Mouse (Mus musculus): Measurements from ENCODE around the gene Fstl3. TPM values are rescaled to one million over a fixed set of nuclear protein-coding genes. Genes with fewer than 3 reads are reported as not detected.
A peak's percentile ranks its signal among the peaks of the same experiment; 100 is the strongest.

Gene Fstl3
- total RNA-seq (2017) = 1.0 and 2.6 TPM in 2 replicates

GRCm38 (mm10) chr10:79777103-79777531 lies at the start of gene Fstl3:
Fstl3 (plus strand) TSS chr10:79777272.
- no peak for ATAC-seq (ENCODE audit: extremely low read depth, insufficient number of reproducible peaks, low FRiP score, poor library complexity, severe bottlenecking)

DNA sequence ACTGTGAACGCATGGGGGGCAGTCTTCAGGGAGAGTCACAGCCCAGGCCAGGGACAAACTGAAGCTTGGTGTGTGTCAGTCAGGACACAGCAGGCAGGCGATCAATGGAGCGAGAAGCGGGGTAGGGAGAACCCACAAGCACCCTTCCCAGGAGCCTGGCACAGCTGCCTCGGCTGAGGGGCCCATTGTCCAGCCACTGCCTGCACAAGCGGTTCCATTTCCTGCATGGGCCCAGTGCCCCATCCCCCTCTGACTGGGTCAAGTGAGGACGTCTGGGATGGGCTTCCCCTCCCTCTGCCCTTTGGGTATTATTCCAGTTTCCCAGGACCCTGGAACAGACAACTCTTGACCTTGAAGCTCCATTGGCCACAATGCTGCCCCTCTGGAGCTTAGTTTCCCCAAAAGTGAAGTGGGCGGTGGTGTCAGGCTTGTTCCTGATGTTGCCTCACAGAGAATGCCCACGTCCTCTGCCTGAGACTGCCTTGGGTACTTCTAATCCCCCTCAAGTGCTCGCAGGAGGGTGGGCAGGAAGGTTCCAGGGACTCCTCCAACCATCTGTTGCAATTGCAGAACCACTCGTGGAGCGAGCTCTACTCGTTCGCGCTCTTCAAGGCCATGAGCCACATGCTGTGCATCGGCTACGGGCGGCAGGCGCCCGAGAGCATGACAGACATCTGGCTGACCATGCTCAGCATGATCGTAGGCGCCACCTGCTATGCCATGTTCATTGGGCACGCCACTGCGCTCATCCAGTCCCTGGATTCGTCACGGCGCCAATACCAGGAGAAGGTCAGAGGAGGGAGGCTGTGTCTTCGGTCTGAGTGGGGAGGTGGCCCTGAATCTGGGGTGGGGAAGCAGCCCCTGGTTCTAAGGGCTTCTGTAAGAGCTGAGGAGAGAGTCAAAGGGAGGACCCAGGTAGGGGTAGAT lies 48.5 kb upstream of the Fstl3 start:
- ATAC-seq (ENCODE audit: extremely low read depth, insufficient number of reproducible peaks, low FRiP score, poor library complexity, severe bottlenecking) = no peak

GRCm38 (mm10) chr10:79729357-79729965 lies 47.6 kb upstream of the Fstl3 start:
- ATAC-seq (ENCODE audit: extremely low read depth, insufficient number of reproducible peaks, low FRiP score, poor library complexity, severe bottlenecking) = no peak

GRCm38 (mm10) chr10:79732500-79732899 lies 44.6 kb upstream of the Fstl3 start:
- no peak for ATAC-seq (ENCODE audit: extremely low read depth, insufficient number of reproducible peaks, low FRiP score, poor library complexity, severe bottlenecking)

GRCm38 (mm10) chr10:79733847-79734246 lies 43.2 kb upstream of the Fstl3 start:
- ATAC-seq (ENCODE audit: extremely low read depth, insufficient number of reproducible peaks, low FRiP score, poor library complexity, severe bottlenecking) = no peak

- no peak for ATAC-seq (ENCODE audit: extremely low read depth, insufficient number of reproducible peaks, low FRiP score, poor library complexity, severe bottlenecking)
Measured at GRCm38 (mm10) chr10:79735361-79735760, 41.7 kb upstream of the Fstl3 start.

DNA sequence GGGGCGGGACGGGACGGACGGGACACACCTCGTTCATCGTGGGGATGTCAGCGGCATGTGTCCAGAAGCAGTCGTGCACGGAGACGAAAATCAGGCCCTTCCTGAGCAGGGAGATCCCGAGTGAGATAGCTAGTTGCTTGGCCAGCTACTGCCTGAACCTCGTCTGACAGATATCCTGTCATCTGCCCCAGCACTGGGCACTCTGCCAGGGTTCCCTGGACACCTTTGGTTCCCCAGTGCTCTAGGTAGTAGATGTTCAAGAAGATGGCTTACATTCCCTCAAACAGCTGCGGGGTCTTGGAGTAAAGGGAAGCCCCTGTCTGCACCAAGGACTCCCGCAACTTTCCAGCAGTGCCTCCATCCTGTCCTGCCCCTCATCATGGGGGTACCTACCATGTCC lies 40.4 kb upstream of the Fstl3 start:
- no peak for ATAC-seq (ENCODE audit: extremely low read depth, insufficient number of reproducible peaks, low FRiP score, poor library complexity, severe bottlenecking)

GRCm38 (mm10) chr10:79738259-79738658 lies 38.8 kb upstream of the Fstl3 start:
- no peak for ATAC-seq (ENCODE audit: extremely low read depth, insufficient number of reproducible peaks, low FRiP score, poor library complexity, severe bottlenecking)

DNA sequence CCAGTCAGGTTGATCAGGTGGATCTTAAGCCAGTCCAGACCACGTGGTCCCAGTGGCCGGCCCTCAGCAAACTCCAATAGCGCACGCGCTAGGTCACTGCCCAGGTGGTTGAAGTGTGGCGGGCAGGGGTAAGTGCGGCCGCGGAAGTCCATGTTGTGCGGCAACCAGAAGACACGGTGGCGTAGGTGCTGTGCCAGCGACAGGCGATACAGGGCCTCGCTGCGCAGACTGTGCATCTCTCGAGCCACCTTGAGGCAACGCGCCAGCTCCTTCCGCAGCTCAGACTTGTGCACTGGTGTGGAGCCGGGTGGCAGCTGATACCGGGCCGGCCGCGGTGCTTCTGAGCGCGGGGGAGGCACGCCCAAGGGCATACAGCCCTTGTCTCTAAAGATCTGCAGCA lies 37.8 kb upstream of the Fstl3 start:
- ATAC-seq (ENCODE audit: extremely low read depth, insufficient number of reproducible peaks, low FRiP score, poor library complexity, severe bottlenecking) = no peak

DNA sequence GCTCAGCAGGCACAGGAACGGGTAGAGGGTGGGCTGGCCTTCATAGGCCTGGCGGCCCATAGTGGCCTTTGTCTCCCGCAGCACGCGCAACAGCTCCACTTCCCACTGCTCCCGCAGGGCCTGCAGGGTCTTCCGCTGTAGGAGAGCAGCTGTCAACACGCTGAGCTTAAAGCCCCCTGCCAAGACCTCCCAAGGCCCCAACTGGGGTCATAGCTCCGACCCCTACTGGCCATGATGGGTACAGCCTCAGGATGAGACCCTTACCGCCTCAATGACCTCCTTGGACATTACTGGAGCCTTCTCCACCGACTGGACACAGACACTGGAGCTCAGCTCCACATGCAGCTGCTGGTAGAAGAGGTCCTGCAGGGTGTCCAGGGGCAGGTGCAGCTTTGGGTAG lies 36.2 kb upstream of the Fstl3 start:
- ATAC-seq (ENCODE audit: extremely low read depth, insufficient number of reproducible peaks, low FRiP score, poor library complexity, severe bottlenecking) = no peak

GRCm38 (mm10) chr10:79743161-79743560 lies 33.9 kb upstream of the Fstl3 start:
- ATAC-seq (ENCODE audit: extremely low read depth, insufficient number of reproducible peaks, low FRiP score, poor library complexity, severe bottlenecking) = no peak

DNA sequence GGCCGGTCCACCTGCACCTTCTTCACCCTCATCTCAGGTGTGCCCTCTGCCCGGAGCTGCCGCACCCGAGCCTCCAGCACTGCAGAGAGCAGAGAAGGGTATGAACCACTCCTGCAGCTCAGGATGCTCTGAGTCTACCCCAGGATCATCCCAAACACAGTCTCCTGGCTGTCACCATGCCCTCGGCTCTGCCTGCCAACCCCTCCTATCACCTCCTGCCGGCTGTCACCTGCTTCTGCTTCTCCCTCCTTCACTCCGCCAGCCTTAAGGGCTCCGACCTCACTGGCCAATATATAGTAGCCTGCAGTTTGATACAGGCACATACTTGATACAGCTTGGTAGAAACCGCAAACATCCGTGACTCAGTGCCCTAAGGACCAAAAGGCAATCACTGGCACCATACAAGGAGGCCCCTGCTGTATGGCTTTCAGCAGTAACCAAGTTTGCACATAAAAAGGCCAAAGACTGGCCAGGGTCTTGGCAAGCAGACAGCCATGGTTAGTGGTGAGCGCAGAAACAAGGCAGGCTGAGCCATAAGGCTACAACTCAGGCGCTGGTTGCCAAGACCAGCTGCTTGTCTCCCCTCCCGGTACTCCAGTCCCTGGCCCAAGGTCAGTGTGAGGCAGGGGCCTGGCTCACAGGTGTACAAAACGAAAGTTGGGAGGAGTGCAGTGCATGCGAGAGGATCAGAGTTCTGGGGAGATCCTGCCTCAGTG lies 33.3 kb upstream of the Fstl3 start:
- ATAC-seq (ENCODE audit: extremely low read depth, insufficient number of reproducible peaks, low FRiP score, poor library complexity, severe bottlenecking) = no peak

DNA sequence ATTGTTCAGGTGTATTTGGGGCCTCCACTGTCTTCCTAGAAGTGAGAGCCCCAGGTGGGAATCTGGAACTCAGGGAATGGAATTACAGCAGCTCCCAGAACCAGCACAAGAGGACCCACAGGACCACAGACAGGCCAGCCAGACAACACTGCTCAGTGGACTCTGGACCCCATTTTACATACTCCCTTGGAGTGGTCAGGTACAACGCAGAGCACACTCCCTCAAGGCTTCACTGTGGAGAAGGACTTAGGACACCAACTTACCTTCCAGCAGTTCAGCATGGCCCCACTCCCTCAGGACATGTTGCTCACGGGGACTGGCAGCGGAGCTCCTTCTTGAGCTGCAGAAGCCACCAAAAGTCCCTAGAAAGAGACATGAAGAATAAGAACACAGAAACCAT lies 31.7 kb upstream of the Fstl3 start:
- no peak for ATAC-seq (ENCODE audit: extremely low read depth, insufficient number of reproducible peaks, low FRiP score, poor library complexity, severe bottlenecking)

- ATAC-seq (ENCODE audit: extremely low read depth, insufficient number of reproducible peaks, low FRiP score, poor library complexity, severe bottlenecking) = peak; percentile 96
Measured at GRCm38 (mm10) chr10:79745898-79746773, 30.9 kb upstream of the Fstl3 start, which contains the start of gene Polrmt. Polrmt (minus strand) TSS chr10:79746581.

GRCm38 (mm10) chr10:79746774-79747151 lies 30.3 kb upstream of the Fstl3 start:
- ATAC-seq (ENCODE audit: extremely low read depth, insufficient number of reproducible peaks, low FRiP score, poor library complexity, severe bottlenecking) = no peak

DNA sequence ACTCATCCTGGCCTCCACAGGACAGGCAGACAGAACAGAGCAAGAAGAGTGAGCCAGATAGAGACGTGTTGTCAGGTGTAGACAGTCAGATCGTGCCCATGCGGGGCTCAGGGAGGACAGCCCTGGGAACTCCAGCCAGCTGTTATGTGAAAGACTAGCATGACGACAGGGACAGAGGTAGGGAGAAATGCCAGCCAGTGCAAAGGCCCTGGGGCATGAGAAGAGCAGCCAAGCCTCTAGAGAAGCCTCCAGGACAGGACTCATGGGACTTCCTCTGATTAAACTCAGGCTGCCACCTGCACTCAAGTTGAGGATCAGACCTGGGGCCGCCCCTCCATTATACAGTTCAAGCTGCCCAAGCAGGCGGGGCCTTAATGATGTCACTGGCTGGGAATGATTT lies 28.6 kb upstream of the Fstl3 start:
- ATAC-seq (ENCODE audit: extremely low read depth, insufficient number of reproducible peaks, low FRiP score, poor library complexity, severe bottlenecking) = no peak

GRCm38 (mm10) chr10:79754856-79755516 lies 22.1 kb upstream of the Fstl3 start, which contains the start of gene Fgf22:
Fgf22 (plus strand) TSS chr10:79755076.
- no peak for ATAC-seq (ENCODE audit: extremely low read depth, insufficient number of reproducible peaks, low FRiP score, poor library complexity, severe bottlenecking)

GRCm38 (mm10) chr10:79755854-79756253 lies 21.2 kb upstream of the Fstl3 start:
- no peak for ATAC-seq (ENCODE audit: extremely low read depth, insufficient number of reproducible peaks, low FRiP score, poor library complexity, severe bottlenecking)

All from neutrophil, adult 5-6 weeks (primary cell).